Mouse (Mus musculus) lung, embryonic 14.5 days (tissue): Measurements from ENCODE around the gene Clpb. TPM values are rescaled to one million over a fixed set of nuclear protein-coding genes. Genes with fewer than 3 reads are reported as not detected.

Source experiments
- ATAC-seq: fragments of 200-750 bp; cut with Nextera tagmentation; 2 replicates; pipeline ENCODE4 v1.8.0; 2017; ENCODE audit warnings: mild to moderate bottlenecking, moderate TSS enrichment, moderate library complexity; ENCODE audit not compliant: insufficient read depth
- DNase-seq: peaks from one replicate; pipeline ENCODE4 v3.0.0-alpha.2; 2015
- H3K27ac ChIP-seq: fragments of 300-500 bp; sonication (generic); 2 replicates; pipeline ENCODE4 v1.5.1; 2014; ENCODE audit warnings: low read depth, mild to moderate bottlenecking, moderate library complexity
- H3K27me3 ChIP-seq: fragments of 300-500 bp; sonication (generic); 2 replicates; pipeline ENCODE4 v1.6.1; 2014; ENCODE audit warnings: low read length, control low read depth; ENCODE audit not compliant: insufficient read depth
- H3K36me3 ChIP-seq: fragments of 300-500 bp; sonication (generic); 2 replicates; pipeline ENCODE4 v1.6.1; 2014; ENCODE audit warnings: control low read depth; ENCODE audit not compliant: insufficient read depth
- H3K4me1 ChIP-seq: fragments of 300-500 bp; sonication (generic); 2 replicates; pipeline ENCODE4 v1.6.1; 2014; ENCODE audit warnings: antibody characterized with exemption, control low read depth; ENCODE audit not compliant: insufficient read depth
- H3K4me2 ChIP-seq: fragments of 300-500 bp; sonication (generic); 2 replicates; pipeline ENCODE4 v1.6.1; 2014; ENCODE audit warnings: mild to moderate bottlenecking
- H3K4me3 ChIP-seq: fragments of 300-500 bp; sonication (generic); 2 replicates; pipeline ENCODE4 v1.5.1; 2014; ENCODE audit warnings: low read depth, low read length
- H3K9ac ChIP-seq: fragments of 300-500 bp; sonication (generic); 2 replicates; pipeline ENCODE4 v1.6.1; 2014
- H3K9me3 ChIP-seq: fragments of 300-500 bp; sonication (generic); 2 replicates; pipeline ENCODE4 v1.6.1; 2016; ENCODE audit warnings: low read depth, low read length, control low read depth
- CTCF ChIP-seq: IDR thresholded peaks from 2 replicates; pipeline ENCODE4 v1.5.1; 2016; ENCODE audit warnings: antibody characterized with exemption, low read depth
- WGBS: fragments of 180-500 bp; shearing (Covaris S2); extraction: QIAGEN DNeasy Blood & Tissue Kit; methylation state at CpG from one replicate; pipeline ENCODE4 v1.1.7; 2014; 5-methylcytosine and 5-hydroxymethylcytosine counted together
- polyA plus RNA-seq: library from polyadenylated mRNA; unstranded; fragments of >200 nt; fragmentation: Nextera tagmentation; extraction: Ambion mirVana; gene quantifications from 2 replicates; pipeline ENCODE4 v1.2.1, GENCODE M21; 2014

The Clpb gene
- polyA plus RNA-seq, 1 experiment from 2014 or later: 55.6 TPM

- TF ChIP-seq CTCF: no peak
- DNase-seq: no peak
- Histone ChIP-seq H3K9ac (no peak overlapping the region), H3K27me3 (no peaks in the 10 kb centered on the region), H3K9me3 (no peaks in the 10 kb centered on the region), H3K4me2 (no peak overlapping the region), H3K4me1 (no peaks in the 10 kb centered on the region), H3K27ac (no peak overlapping the region), H3K4me3 (no peak overlapping the region), H3K36me3 (no peaks in the 10 kb centered on the region)
- ATAC-seq: no peak
- WGBS: 46% methylated on average over 3 of the region's 3 CpGs
Observed at GRCm38 (mm10) chr7:101700296-101700695, 36.9 kb downstream of the Clpb start.

DNA sequence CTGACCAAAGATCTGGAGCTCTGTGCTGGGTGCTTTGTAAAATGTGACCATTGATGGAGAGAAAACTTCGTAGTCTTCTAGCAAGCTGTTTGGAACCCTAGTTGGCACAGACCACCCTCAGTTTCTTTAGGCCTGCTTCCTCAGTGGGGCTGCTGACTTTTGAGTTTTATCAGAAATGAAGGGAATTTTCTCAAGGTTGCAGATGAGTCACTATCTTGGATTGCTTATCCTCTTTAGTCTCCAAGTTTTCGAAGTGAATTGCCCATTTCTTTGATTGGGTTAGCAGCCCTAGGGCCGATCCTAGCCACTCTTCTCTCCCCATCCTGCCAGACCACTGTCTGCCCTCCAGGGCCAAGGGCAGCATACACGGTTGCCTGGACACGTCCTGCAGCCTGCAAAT is 39.3 kb downstream of the Clpb start:
- no peak overlapping the region for H3K4me3 ChIP-seq
- H3K9me3 ChIP-seq: no peaks in the 10 kb centered on the region
- no peaks in the 10 kb centered on the region for H3K4me1 ChIP-seq
- no peak for DNase-seq
- no peak overlapping the region for H3K27ac ChIP-seq
- no peak for ATAC-seq
- H3K4me2 ChIP-seq: no peak overlapping the region
- WGBS: 74% methylated on average over 5 of the region's 5 CpGs
- H3K9ac ChIP-seq: no peak overlapping the region
- no peaks in the 10 kb centered on the region for H3K36me3 ChIP-seq
- H3K27me3 ChIP-seq: no peaks in the 10 kb centered on the region
- no peak for TF ChIP-seq CTCF

GRCm38 (mm10) chr7:101709586-101709985 is 46.2 kb downstream of the Clpb start:
- Histone ChIP-seq H3K4me2 (no peak overlapping the region), H3K4me1 (no peaks in the 10 kb centered on the region), H3K27ac (no peak overlapping the region), H3K27me3 (no peaks in the 10 kb centered on the region), H3K36me3 (no peaks in the 10 kb centered on the region), H3K9ac (no peak overlapping the region), H3K9me3 (no peaks in the 10 kb centered on the region), H3K4me3 (no peak overlapping the region)
- ATAC-seq: no peak
- 78% methylated on average over 3 of the region's 3 CpGs for WGBS
- peak; percentile 56 for DNase-seq
- no peak for TF ChIP-seq CTCF

GRCm38 (mm10) chr7:101710236-101710635 is 46.8 kb downstream of the Clpb start:
- DNase-seq (no peak), ATAC-seq (no peak)
- Histone ChIP-seq H3K27me3 (no peaks in the 10 kb centered on the region), H3K9ac (no peak overlapping the region), H3K27ac (no peak overlapping the region), H3K4me3 (no peak overlapping the region), H3K4me2 (no peak overlapping the region), H3K36me3 (no peaks in the 10 kb centered on the region), H3K4me1 (no peaks in the 10 kb centered on the region), H3K9me3 (no peaks in the 10 kb centered on the region)
- TF ChIP-seq CTCF: no peak
- WGBS: 90% methylated on average over 5 of the region's 5 CpGs

DNA sequence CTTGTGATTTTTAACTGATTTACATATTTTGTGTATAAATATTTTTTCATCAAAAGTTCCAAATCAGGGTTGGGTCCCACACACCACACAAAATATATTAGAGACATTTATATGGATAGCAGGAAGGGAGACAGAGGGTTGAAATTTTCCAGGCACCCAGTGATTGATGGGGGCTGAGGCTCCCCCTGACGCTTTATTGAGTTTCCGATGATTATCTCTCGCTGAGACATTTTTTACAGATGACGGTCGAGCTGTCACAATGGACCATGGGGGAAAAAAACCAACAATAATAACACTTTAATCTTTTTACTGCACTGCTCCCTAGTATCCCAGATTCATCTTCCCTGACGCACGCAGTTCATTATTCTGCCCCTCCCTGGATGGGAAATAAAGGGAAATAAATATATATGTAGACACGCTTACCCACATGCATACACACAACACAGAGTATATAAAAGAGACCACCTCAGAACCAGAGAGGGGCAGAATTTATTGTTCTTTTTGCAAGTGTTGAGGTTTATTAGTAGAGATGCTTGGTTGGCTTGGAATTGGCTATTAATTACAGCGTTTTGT is 50.5 kb downstream of the Clpb start:
- no peak overlapping the region for H3K4me2 ChIP-seq
- 66% methylated on average over 9 of the region's 9 CpGs for WGBS
- H3K9ac ChIP-seq: no peak overlapping the region
- H3K4me1 ChIP-seq: no peaks in the 10 kb centered on the region
- TF ChIP-seq CTCF: no peak
- H3K36me3 ChIP-seq: no peaks in the 10 kb centered on the region
- H3K27ac ChIP-seq: no peak overlapping the region
- ATAC-seq: no peak
- H3K27me3 ChIP-seq: no peaks in the 10 kb centered on the region
- DNase-seq: no peak
- H3K4me3 ChIP-seq: no peak overlapping the region
- no peaks in the 10 kb centered on the region for H3K9me3 ChIP-seq

- no peaks in the 10 kb centered on the region for H3K4me1 ChIP-seq
- no peak overlapping the region for H3K9ac ChIP-seq
- WGBS: 64% methylated on average over 5 of the region's 5 CpGs
- no peaks in the 10 kb centered on the region for H3K9me3 ChIP-seq
- DNase-seq (no peak), ATAC-seq (no peak)
- H3K27ac ChIP-seq: no peak overlapping the region
- no peak overlapping the region for H3K4me3 ChIP-seq
- H3K4me2 ChIP-seq: no peak overlapping the region
- H3K27me3 ChIP-seq: no peaks in the 10 kb centered on the region
- TF ChIP-seq CTCF: no peak
- no peaks in the 10 kb centered on the region for H3K36me3 ChIP-seq
Observed at GRCm38 (mm10) chr7:101715041-101715551, 51.7 kb downstream of the Clpb start.

DNA sequence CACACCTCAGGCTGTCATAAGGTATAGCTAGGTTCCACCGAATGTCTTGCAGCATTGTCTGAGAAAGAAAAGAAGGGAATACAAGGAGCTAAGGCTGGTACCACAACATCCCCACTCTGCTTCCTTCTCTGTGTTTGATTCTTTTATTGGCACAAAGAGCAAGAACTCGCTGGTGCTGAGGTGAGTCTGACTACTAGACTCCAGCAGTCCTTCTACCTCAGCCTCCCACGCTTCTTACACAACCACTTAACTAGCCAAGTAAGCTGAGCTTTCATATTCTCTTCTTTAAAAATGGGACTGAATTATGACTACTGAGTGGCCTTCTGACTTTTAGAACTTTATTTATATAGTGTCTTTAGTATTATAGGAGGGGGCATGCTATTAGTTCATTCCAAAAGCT is 56.9 kb downstream of the Clpb start:
- Histone ChIP-seq H3K4me3 (no peak overlapping the region), H3K36me3 (no peaks in the 10 kb centered on the region), H3K4me2 (no peak overlapping the region), H3K27ac (no peak overlapping the region), H3K27me3 (no peaks in the 10 kb centered on the region), H3K9me3 (no peaks in the 10 kb centered on the region), H3K9ac (no peak overlapping the region), H3K4me1 (no peaks in the 10 kb centered on the region)
- ATAC-seq: no peak
- DNase-seq: no peak
- 74% methylated on average over 3 of the region's 3 CpGs for WGBS
- TF ChIP-seq CTCF: no peak
